Mouse (Mus musculus) spleen, postnatal 36 days (tissue): Measurements from ENCODE around the gene Mdm4.

Source experiments
- DNase-seq, 2 experiments: peaks; one replicate each; pipeline ENCODE4 v3.0.0; 2022; ENCODE audit warnings: low spot score in 2 of 2, mixed read lengths in 1 of 2

Gene Mdm4

GRCm38 (mm10) chr1:133030461-133030860, at the start of gene Mdm4:
Mdm4 (minus strand) TSS chr1:133030561.
- no peak for DNase-seq

GRCm38 (mm10) chr1:133080079-133080561, 49.8 kb upstream of the Mdm4 start:
- no peak for DNase-seq

GRCm38 (mm10) chr1:133079509-133079908, 49.1 kb upstream of the Mdm4 start:
- no peak for DNase-seq

- no peak for DNase-seq
Observed at GRCm38 (mm10) chr1:133078338-133078727, 48.0 kb upstream of the Mdm4 start.

- no peak for DNase-seq
Observed at GRCm38 (mm10) chr1:133077606-133078337, 47.4 kb upstream of the Mdm4 start.

GRCm38 (mm10) chr1:133076681-133077514, 46.5 kb upstream of the Mdm4 start:
- no peak for DNase-seq

- DNase-seq, result no peak
Observed at GRCm38 (mm10) chr1:133075651-133076400, 45.5 kb upstream of the Mdm4 start.

GRCm38 (mm10) chr1:133074541-133074940, 44.2 kb upstream of the Mdm4 start:
- no peak for DNase-seq

- peak; percentile 77 to 79 for DNase-seq
Observed at GRCm38 (mm10) chr1:133073327-133073856, 43.0 kb upstream of the Mdm4 start.

- DNase-seq, result no peak
Observed at GRCm38 (mm10) chr1:133071666-133072381, 41.5 kb upstream of the Mdm4 start.

- no peak for DNase-seq
Observed at GRCm38 (mm10) chr1:133070157-133070556, 39.8 kb upstream of the Mdm4 start.

GRCm38 (mm10) chr1:133069275-133070120, 39.1 kb upstream of the Mdm4 start:
- no peak for DNase-seq

- no peak for DNase-seq
Observed at GRCm38 (mm10) chr1:133068669-133069274, 38.4 kb upstream of the Mdm4 start.

- DNase-seq, result no peak
Observed at GRCm38 (mm10) chr1:133068268-133068667, 37.9 kb upstream of the Mdm4 start.

- no peak for DNase-seq
Observed at GRCm38 (mm10) chr1:133063164-133063563, 32.8 kb upstream of the Mdm4 start.

GRCm38 (mm10) chr1:133060681-133061080, 30.3 kb upstream of the Mdm4 start:
- no peak for DNase-seq

- no peak for DNase-seq
Observed at GRCm38 (mm10) chr1:133059592-133059991, 29.2 kb upstream of the Mdm4 start.

GRCm38 (mm10) chr1:133057345-133058034, 27.1 kb upstream of the Mdm4 start:
- DNase-seq, result no peak

GRCm38 (mm10) chr1:133054326-133054725, 24.0 kb upstream of the Mdm4 start:
- DNase-seq, result no peak
